Mouse (Mus musculus): ENCODE data around the gene Itgb2.

DNA sequence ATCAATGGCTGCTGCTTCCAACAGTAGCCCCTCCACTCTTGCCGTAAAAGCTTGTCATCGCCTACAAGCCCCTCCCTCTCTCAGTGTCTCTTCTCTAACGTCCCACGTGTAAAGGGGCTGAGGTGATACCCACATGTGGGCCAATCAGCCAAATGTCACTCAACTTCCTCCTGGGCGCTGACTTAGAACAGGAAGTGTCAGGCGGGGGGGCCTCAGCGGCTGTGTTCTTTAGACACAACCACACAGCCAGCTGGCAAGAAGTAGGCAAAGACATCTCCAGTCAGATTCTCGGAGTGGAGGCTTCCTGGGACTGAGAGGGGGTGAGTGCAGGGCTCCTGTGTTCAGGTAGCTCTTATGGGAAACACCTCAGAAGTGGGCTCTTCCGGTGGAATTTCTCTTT lies at the start of gene Itgb2:
- TF ChIP-seq POLR2A (IDR thresholded peaks at IDR 0.05; ENCODE audit: borderline replicate concordance, control insufficient read depth, low read depth, low read length), result 0 out of 2 replicates have a peak, but pooled peaks have one; percentile 6
- TF ChIP-seq CTCF (IDR thresholded peaks at IDR 0.05; ENCODE audit: control insufficient read depth, insufficient read depth, low read length), result no peak

Measured in bone marrow, adult 2 months (tissue).